Mouse (Mus musculus) cerebellum, adult 2 months (tissue): ENCODE data around the gene Mok. TPM values are rescaled to one million over a fixed set of nuclear protein-coding genes. Genes with fewer than 3 reads are reported as not detected.

ENCODE experiments used
- DNase-seq, 2 experiments: peaks; one replicate each; pipeline ENCODE4 v3.0.0; 2021
- H3K27ac ChIP-seq: fragments of 200-500 bp; 2 replicates; pipeline ENCODE4 v1.5.1; 2012; ENCODE audit warnings: low read length, control low read depth, inconsistent platforms; ENCODE audit not compliant: insufficient read depth
- H3K27me3 ChIP-seq: fragments of 200-500 bp; 2 replicates; pipeline ENCODE4 v1.6.1; 2012; ENCODE audit warnings: inconsistent platforms, mild to moderate bottlenecking, low read length, moderate library complexity; ENCODE audit not compliant: control insufficient read depth, insufficient read depth
- H3K4me1 ChIP-seq: fragments of 200-500 bp; 2 replicates; pipeline ENCODE4 v1.6.1; 2011; ENCODE audit warnings: low read length; ENCODE audit not compliant: control insufficient read depth, insufficient read depth
- H3K4me3 ChIP-seq: fragments of 200-500 bp; replicated peaks from 2 replicates; pipeline ENCODE3; 2011; ENCODE audit warnings: mild to moderate bottlenecking, low read depth, low read length, control low read depth; ENCODE audit not compliant: insufficient read depth
- CTCF ChIP-seq: fragments of 200-500 bp; IDR thresholded peaks from 2 replicates; pipeline ENCODE4 v1.5.1; 2011; ENCODE audit warnings: low read depth, mild to moderate bottlenecking, control low read depth, low read length, moderate library complexity, borderline replicate concordance; ENCODE audit not compliant: insufficient read depth
- POLR2A ChIP-seq: fragments of 200-500 bp; IDR thresholded peaks from 2 replicates; pipeline ENCODE4 v1.6.1; 2011; ENCODE audit warnings: low read length, control low read depth, borderline replicate concordance; ENCODE audit not compliant: insufficient read depth
- WGBS: fragments of 180-500 bp; shearing (Covaris S2); methylation state at CpG from one replicate; pipeline ENCODE4 v1.1.7; 2018; 5-methylcytosine and 5-hydroxymethylcytosine counted together
- polyA plus RNA-seq: library from polyadenylated mRNA; depleted of rRNA; stranded (reverse); fragments of >200 nt; gene quantifications from 2 replicates; pipeline ENCODE4 v1.2.3, GENCODE M21; 2012

Gene Mok
- polyA plus RNA-seq, 1 experiment: 6.7 TPM

- Histone ChIP-seq H3K4me1 (no peaks in the 10 kb centered on the region), H3K27ac (no peak overlapping the region), H3K27me3 (no peaks in the 10 kb centered on the region), H3K4me3 (no peak overlapping the region)
- 54% methylated on average over 6 of the region's 6 CpGs for WGBS
- TF ChIP-seq CTCF (no peak), POLR2A (no peak)
- DNase-seq: no peak
Observed at GRCm38 (mm10) chr12:110836729-110837128, 4.0 kb downstream of the Mok start.

GRCm38 (mm10) chr12:110835182-110835581 is 5.6 kb downstream of the Mok start:
- WGBS: 97% methylated on average over 3 of the region's 3 CpGs
- no peaks in the 10 kb centered on the region for H3K27me3 ChIP-seq
- no peak overlapping the region for H3K27ac ChIP-seq
- no peak overlapping the region for H3K4me3 ChIP-seq
- TF ChIP-seq POLR2A: no peak
- TF ChIP-seq CTCF: no peak
- no peak for DNase-seq
- H3K4me1 ChIP-seq: no peaks in the 10 kb centered on the region

GRCm38 (mm10) chr12:110830293-110831024 is 10.3 kb downstream of the Mok start:
- no peaks in the 10 kb centered on the region for H3K4me1 ChIP-seq
- no peaks in the 10 kb centered on the region for H3K27me3 ChIP-seq
- H3K27ac ChIP-seq: no peak overlapping the region
- no peak for TF ChIP-seq POLR2A
- no peak for TF ChIP-seq CTCF
- WGBS: 87% methylated on average over 11 of the region's 11 CpGs
- no peak overlapping the region for H3K4me3 ChIP-seq
- no peak for DNase-seq

GRCm38 (mm10) chr12:110828908-110829307 is 11.8 kb downstream of the Mok start:
- TF ChIP-seq POLR2A (no peak), CTCF (no peak)
- Histone ChIP-seq H3K27ac (no peak overlapping the region), H3K4me1 (no peaks in the 10 kb centered on the region), H3K4me3 (no peak overlapping the region), H3K27me3 (no peaks in the 10 kb centered on the region)
- no peak for DNase-seq
- WGBS: 96% methylated on average over 4 of the region's 4 CpGs

GRCm38 (mm10) chr12:110822366-110822765 is 18.4 kb downstream of the Mok start:
- no peak for DNase-seq
- 87% methylated on average over 7 of the region's 7 CpGs for whole genome bisulfite sequencing
- no peak overlapping the region for H3K4me3 ChIP-seq
- H3K27me3 ChIP-seq: no peaks in the 10 kb centered on the region
- TF ChIP-seq POLR2A (no peak), CTCF (no peak)
- H3K4me1 ChIP-seq: no peaks in the 10 kb centered on the region
- H3K27ac ChIP-seq: no peak overlapping the region

GRCm38 (mm10) chr12:110821787-110822186 is 19.0 kb downstream of the Mok start:
- Histone ChIP-seq H3K27me3 (no peaks in the 10 kb centered on the region), H3K4me3 (no peak overlapping the region), H3K4me1 (no peaks in the 10 kb centered on the region), H3K27ac (no peak overlapping the region)
- 89% methylated on average over 2 of the region's 2 CpGs for WGBS
- no peak for DNase-seq
- no peak for TF ChIP-seq CTCF
- no peak for TF ChIP-seq POLR2A

GRCm38 (mm10) chr12:110819367-110819766 is 21.4 kb downstream of the Mok start:
- WGBS: 89% methylated on average over 8 of the region's 8 CpGs
- no peaks in the 10 kb centered on the region for H3K4me1 ChIP-seq
- no peaks in the 10 kb centered on the region for H3K27me3 ChIP-seq
- H3K4me3 ChIP-seq: no peak overlapping the region
- DNase-seq: no peak
- H3K27ac ChIP-seq: no peak overlapping the region
- TF ChIP-seq POLR2A: no peak
- no peak for TF ChIP-seq CTCF

GRCm38 (mm10) chr12:110816833-110817232 is 23.9 kb downstream of the Mok start:
- H3K4me3 ChIP-seq: no peak overlapping the region
- TF ChIP-seq POLR2A (no peak), CTCF (no peak)
- no peak overlapping the region for H3K27ac ChIP-seq
- no peaks in the 10 kb centered on the region for H3K4me1 ChIP-seq
- no peaks in the 10 kb centered on the region for H3K27me3 ChIP-seq
- no peak for DNase-seq
- WGBS: 91% methylated on average over 2 of the region's 2 CpGs
